Mouse (Mus musculus): ENCODE results near the gene Ppid. TPM values are rescaled to one million over a fixed set of nuclear protein-coding genes. Genes with fewer than 3 reads are reported as not detected.
A peak's percentile ranks its signal among the peaks of the same experiment; 100 is the strongest.

The Ppid gene
- 10 to 100 TPM; 41.1 to 42.5 TPM for total RNA-seq (2021)
- long read RNA-seq, experiment 1, transcript Ppid-201 (10 exons, 1,752 nt), result major isoform, 50 of 57 reads
- long read RNA-seq, experiment 1, partial matches to known transcripts, result 0 of 57 reads
- long read RNA-seq, experiment 1, other reads (novel, unspliced or antisense), result 4 of 57 reads
- long read RNA-seq, experiment 2, transcript Ppid-201 (10 exons, 1,752 nt), result major isoform, 34 of 47 reads
- long read RNA-seq, experiment 2, transcript Ppid-204 (9 exons, 3,777 nt), result minor isoform, 8 of 47 reads
- long read RNA-seq, experiment 2, partial matches to known transcripts, result 1 of 47 reads
- long read RNA-seq, experiment 2, other reads (novel, unspliced or antisense), result 4 of 47 reads

DNA sequence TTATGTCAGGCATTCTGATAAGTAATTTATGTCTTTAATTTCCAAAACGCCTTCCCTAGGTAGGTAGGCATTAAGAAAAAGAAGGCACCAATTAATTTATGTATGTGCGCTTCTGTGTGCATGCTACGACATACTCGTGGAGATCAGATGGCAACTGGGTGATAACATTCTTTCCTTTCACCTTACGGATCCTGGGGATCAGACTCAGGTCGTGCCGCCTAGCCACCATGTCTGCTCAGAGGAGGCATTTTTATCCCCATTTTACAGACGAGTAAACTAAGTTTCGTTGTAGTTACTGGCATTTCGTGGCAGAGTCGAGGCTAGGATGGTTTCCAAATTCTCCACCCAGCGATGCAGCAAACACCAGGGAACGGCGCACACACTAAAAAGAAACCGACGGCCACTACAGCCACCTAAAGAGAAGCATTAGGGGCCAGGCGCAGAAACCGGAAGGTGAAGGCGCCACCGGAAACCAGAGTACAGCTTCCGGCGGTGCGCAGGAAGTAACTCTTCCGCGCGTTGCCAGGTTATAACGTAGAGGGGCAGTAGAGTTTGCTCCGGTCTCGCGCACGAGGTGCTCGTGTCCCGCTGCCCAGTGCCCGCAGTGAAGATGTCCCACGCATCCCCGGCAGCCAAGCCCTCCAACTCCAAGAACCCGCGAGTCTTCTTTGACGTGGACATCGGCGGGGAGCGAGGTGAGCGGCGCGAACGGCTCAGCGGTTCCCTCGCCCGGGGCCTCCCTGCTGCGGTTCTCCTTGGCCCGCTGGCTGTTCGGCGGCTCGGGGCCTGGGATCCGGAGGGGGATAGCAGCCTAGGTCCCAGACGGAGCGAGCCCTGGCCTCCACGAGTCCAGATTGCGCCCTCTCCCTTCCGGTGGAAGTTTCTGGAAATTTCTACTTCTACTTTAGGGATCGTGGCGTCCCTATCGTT, at the start of gene Ppid:
TSS of gene Ppid (plus strand) at position 480 of the 930 bp plus-strand sequence.
- peak; percentile 37 to 80 for DNase-seq (ENCODE audit: low spot score in 2 of 2)

DNA sequence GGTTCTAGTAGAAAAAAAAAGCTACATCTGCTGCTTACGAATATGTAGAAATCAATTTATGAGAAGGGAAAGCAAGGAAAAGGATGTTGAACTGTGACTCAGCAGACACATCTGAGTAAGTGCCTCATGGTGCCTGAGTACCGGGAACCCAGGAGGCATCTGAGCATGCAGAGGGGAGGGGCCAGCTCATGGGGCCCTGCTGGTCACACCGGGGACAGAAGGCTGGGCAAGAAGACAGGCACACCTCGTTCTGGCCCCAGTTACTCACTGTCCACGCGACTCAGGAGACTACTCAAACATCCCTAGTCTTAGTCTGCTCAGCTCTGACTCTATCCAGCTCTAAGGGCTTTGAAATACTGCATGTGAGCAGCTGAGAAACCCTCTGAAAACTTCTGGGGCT, 48.6 kb upstream of the Ppid start:
- no peak for DNase-seq (ENCODE audit: low spot score in 2 of 2)

DNA sequence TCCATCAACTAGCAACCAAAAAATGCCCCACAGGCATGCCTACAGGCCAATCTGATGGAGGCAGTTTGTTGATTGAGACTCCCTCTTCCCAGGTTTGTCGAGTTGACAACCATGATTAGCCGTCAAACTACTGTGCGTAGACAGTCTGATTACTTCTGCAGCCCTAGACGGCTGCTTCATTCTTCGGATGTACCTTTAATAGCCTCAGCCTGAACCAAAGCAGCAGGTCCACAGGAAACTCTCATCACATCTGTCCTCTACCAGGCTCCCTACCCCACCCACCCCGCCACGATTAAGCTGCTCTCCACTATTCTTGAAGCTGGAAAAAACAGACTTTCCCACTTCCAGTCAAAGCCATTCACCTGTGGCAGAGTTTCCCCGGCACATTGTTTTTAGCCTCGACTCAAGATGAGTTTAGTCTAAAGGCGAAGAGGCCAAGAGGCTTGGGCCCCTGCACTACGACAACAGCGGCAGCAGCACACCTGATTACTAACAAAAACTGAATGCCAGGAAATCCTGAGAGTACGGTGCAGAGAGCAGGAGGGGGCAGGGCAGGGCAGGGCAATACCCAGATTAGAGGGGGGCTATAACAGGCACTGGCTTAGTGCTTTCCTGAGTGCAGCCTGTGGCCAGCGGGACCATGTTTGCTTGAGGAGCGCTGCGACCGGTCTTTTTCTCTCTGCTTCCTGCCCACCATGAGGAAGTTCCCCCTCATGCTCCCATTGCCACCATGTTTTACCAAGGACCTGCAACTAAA, 42.3 kb upstream of the Ppid start:
- no peak for DNase-seq (ENCODE audit: low spot score in 2 of 2)

DNA sequence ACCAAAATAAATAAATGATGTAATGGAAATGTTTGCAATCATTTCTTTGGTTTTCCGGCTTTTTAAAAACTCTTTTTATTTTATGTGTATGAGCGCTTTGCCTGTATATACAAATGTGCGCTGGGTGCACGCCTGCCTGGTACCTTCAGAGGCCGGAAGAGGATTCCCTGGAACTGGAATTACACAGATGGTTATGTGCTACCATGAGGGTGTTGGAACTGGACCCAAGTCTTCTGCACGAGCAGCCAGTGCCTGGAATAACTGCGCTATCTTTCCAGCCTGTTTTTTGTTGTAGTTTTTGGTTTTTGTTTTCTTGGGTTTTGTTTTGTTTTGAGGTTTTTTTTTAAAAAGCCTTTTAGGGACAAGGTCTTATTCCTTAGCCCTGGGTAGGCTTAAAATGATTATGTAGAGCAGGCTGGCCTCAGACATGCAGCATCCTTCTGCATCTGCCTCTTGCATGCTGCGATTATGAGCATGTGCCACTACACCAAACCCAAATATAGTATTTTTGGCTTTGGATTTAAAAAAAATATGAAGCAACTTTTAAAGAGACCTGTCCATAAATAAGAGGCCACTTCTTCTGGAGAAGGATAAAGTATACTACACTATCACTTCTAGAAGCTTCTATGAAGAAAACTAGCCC, 41.3 kb upstream of the Ppid start:
- no peak for DNase-seq (ENCODE audit: low spot score in 2 of 2)

DNA sequence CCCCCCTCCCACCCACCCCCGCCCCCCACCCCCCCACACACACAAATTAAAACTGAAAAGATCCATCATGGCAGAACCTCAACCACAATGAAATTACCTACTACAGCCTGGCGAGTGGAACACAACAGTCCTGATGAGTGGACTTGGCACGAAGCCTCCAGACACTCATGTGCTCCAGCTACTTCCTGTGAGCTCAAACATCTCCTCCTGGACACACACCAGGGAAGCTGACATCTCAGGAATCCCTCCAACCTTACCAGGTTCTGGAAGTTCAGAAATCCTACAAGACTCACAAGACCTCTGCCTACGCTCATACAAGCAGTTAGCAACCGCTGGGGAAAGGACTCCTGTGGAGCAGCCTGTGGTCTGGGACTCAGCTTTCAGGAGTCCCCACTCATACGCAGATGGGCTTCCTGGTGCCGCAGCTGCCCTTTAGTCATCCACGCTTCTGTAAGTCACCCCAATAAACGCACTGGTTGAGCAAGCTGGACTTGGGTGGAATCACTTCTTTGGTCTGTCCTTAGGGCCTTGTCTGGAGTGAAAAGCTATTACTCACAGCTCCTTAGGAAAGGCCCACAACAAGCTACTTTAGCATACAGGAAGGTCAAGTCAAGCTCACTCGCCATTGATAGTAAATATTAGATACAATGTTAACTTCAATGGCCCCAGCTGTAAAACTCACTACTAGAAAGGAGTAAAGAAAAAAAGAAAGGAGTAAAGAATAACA, 39.2 kb upstream of the Ppid start:
- no peak for DNase-seq (ENCODE audit: low spot score in 2 of 2)

DNA sequence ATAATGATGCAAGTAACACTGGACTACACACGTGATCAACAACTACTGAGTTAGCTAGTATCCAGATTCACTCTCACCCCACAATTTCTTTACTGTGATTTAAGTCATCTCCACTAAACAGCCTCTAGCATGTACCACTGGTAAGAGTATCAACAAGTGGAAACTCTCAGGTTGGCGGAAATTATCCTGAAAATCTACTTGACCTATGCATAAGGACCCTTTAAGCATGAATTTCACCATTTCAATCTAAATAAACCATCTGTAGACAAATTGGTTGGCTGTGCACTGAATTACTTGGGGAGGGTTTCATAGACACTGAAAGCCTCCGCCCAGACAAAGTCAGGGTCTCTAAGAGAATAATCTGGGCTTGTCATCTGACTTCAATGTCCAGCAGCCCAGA, 37.4 kb upstream of the Ppid start:
- no peak for DNase-seq (ENCODE audit: low spot score in 2 of 2)

DNA sequence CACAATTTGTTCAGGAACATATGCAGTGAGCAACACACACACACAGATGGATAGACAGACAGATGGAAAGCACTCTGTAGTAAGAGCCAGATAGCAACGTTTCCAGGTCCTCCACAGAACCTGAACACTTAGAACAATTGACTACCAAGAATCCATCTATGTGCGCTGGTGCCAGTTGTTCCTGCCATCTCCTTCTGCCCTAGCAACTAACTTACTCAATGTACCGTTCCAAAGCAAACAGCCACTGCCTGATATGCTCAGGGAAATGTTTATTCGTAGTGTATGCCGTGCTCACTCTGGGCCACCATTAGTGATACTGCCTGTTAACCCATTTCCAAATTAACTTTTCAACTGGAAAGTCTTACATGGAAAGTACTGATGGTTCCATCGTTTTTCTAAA, 36.1 kb upstream of the Ppid start:
- DNase-seq (ENCODE audit: low spot score in 2 of 2), result no peak

DNA sequence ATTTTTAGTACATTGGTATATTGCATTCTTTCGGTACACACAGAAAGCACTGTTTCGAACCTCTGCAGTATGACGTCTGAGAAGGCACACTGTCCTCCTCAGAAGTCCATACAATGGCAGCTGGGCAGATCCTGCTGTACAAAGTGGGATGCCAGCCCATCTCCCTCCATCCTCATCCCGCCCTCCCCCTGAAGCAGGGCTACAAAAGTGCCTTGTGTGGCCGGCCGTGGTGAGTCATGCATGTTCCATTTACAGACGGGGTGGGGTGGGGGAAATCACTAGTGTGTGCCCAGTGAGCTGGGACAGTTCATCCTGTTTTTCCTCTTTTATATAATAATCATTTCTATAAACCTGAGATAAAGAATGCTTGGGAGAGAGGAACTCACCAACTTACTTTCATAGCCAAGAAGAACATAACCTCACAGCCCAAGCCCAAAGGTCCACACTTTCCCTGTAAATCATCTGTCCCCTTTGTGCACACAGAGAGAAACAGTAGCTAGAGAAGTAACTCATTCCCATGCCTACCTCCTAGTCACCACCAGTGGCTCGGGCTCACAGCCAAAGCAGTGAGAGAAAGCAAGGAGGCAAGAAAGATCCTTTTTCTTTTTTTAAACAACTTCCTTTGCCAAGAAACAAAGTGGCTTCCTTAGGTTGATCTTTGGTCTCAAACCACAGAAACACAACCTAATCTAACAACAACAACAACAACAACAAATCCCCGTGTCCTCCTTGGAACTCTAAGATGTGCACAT, 31.9 kb upstream of the Ppid start:
- DNase-seq (ENCODE audit: low spot score in 2 of 2), result no peak

DNA sequence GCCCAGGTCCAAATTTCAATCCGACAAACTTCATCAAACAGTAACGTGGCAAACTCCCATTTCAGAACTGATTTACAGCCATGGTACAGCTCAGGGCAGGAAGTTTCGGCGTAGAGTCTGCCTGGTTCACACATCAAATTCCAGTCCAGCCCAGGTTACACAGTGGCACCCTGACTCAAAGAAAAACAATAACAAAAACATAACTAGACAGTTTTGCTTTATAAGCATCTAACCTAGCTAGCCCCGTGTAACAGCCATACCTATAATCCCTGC, 31.4 kb upstream of the Ppid start:
- no peak for DNase-seq (ENCODE audit: low spot score in 2 of 2)

DNA sequence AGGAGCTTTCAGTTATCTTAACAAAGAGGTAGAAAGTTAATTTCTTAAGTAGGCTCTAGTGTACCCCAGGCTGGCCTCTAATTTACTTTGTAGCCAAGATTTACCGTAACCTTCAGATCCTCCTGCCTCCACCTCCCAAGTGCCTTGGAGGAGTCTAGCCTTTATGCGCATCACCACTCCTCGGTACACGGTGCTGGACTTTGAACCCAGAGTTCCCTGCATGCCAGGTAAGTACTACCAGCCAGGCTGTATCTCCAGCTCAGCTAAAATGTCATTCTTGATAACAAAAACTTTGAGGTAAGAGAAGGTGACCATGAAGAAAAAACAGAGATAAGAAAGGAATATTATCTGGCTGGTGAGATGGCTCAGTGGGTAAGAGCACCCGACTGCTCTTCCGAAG, 30.6 kb upstream of the Ppid start:
- no peak for DNase-seq (ENCODE audit: low spot score in 2 of 2)

DNA sequence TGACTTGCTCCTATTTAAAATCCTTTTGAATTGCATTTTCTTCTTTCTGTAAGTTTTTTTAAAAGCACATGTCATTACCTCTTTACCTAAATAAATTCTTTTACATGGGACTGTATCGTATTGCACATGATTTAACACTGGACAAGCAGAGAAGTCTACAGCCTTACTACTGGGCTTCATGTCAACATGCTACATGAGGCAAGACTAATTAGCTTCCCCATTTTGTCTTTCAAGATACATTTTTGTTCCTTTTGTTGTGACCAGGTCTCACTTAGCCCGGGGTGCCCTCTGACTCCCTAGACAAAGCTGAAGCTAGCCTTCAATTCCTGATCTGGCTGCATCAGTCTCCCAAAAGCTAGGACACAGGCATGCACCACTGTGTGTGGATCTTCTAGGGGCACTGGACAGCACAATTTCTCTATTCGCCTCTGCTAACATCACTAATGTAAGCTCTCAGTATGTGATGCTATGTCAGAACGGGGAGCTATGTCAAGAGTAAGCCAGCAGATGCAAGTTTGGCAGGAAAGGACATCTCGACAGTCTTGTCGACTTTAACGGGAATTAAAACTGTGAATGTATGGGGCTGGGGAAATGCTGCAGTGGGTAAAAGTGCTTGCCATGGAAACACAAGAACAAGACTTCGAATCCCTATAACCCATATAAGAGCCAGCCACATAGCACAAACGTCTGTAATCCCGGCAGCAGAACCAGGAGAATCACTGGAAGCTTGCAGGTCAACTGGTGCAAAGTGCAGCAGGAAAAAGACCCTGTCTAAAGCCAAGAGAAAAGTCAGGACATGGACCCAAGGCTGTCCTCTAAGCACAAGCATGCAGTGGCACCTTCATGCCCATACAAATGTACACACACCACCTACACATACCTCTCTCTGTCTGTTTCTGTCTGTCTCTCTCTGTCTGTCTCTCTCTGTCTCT, 29.1 kb upstream of the Ppid start:
- DNase-seq (ENCODE audit: low spot score in 2 of 2), result no peak

DNA sequence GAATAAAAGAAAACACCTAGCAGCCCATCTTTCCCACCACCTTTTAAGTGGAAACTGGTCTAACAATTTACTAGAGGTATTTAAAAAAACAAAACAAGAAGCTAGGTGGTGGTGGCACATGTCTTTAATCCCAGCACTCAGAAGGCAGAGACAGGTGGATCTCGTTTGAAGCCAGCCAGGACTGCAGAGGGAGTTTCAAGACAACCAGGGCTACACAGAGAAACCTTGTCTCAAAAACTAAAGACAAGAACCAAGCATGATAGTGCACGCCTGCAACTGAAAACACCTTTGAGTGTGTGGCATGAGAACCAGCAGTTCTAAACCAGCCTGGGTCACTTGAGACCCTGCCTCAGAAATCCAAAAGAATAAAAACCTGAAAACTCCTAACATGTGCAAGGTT, 27.6 kb upstream of the Ppid start:
- no peak for DNase-seq (ENCODE audit: low spot score in 2 of 2)

DNA sequence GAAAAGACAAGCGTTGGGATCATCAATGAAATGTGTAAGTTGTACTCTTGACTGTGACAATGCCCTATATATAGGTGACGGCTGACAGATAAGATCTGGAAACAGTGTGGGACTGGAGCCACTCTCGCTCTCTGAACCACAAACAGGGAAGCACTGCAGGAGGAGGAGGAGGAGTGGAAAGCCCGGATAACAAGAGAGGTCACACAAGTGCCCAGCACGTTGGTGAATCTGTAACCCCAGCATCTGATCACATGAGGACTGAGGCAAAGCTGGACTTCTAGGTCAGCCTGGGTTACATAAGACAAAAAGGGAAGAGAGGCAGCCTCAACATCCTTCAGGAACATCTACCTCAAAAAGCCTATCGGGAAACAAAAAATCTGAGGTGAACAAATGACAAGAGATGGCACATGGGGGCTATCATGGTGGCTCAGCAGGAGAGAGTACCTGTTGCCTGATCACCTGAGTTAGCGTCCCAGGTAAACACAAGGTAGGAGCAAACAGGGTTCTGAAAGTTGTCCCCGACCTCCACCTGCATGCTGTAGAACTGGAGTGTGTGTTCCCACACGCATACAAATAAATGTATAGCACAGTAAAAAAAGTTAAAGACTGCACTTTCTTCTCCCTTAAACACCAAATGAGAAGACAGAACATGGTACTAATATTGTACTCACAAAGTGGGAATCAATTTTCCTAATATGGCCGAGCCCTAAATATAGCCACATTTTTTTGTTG, 26.1 kb upstream of the Ppid start:
- DNase-seq (ENCODE audit: low spot score in 2 of 2), result no peak

DNA sequence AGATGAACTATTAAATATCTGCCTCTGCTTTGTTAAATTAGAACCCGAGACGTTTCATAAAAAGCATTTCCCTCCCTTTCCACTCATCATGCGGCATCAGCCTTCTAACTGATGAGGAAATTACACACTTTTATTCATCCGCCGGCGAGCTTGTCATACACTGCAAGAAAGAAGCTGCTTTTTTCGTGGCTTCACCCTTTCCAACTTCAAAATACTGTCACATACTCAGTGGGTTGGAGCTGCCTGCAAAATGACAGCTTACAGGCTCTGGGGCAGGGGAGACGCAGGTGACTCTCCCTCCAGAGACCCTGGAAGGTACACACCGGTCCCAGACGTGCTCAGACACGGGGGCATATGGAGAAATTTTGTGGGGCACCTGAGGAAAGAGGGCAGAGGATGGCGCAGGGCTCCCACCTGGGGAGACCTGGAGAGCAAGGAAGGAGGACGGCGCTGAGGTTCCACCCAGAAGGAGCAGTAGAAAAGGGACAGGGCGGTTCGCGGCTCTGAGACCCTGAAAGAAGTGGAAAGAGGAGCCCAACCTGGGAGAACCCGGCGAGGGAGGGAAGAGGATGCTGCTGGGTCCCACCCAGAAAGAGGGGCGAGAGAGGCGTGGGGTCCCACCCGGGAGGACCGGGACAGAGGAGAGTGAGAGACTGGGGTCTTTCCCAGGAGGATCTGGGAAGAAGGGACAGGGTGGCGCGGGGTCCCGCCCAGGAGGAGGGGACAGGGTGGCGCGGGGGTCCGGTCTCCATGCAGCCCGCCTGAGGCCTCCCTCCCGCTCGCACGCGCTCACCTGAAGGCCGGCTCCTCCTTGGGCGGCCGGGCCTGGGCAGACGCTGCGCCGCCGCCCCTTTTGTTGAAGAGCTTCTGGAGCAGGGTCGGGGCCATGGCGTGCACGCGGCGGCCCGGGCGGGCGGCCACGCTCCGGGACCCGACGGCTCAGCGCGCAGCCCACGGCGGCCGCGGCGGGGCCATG, 24.1 kb upstream of the Ppid start:
- DNase-seq (ENCODE audit: low spot score in 2 of 2), result peak; percentile 30 to 40

DNA sequence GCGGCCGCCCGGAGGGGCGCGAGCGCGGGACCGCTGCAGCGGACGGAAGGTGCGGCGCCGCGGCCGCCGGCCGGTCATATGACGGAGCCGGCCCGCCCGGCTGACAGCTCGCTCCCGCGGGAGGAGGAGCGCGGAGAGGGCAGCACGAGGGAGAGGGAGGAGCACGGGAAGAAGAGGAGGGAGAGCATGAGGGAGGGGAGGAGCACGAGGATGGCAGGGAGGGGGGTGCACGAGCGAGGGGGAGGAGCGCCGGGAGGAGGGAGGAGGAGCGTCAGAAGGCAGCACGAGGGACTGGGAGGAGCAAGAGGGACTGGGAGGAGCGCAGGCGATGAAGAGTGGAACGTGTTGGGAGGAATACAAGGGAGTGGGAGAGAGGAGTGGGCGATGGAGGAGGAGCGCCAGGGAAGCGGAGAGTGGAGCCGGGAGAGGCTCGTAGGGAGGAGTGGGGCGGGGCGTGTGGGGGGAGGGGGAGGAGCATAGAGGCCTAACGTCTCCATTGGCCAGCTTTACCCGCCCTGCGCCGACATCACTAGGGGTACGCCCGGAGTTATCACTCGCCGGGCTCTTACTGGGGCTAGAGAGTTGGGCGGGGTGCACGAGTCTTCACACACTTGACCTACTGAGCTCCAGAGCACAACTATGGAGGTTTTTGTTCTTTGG, 23.3 kb upstream of the Ppid start, which contains the start of gene Fnip2:
TSS of gene Fnip2 (minus strand) at position 94 of the 660 bp plus-strand sequence.
- peak; percentile 67 to 85 for DNase-seq (ENCODE audit: low spot score in 2 of 2)

DNA sequence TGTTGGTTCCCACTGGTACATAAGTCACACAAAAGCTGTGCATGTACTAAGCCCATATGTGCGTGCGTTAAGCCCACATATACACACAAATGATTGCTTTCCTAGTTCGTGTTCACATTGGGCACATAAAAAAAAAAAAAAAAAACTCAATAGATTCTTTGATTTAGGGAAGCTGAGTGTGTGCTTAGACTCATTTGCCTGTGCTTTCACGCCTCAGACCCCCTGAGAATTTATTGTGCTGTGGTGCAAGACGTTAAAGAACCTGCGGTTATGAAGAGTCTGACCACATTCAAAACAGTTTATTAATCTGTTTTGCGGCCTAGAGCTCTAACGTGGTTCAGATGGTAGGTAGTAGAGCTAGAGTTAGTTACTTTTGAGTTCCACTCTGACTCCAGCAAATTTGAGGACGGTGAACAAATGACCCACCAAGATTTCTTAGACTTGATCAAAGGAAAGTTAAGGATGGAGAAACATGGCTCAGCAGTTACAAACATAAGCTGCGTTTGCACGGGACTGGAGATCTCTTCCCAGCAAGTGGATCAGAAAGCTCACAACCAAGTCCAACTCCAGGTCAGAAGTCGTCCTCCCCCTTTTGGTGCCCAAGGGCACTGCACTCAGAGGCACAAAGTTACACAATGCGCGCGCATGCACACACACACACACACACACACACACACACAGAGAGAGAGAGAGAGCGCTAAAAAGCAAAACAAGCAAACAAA, 22.4 kb upstream of the Ppid start:
- DNase-seq (ENCODE audit: low spot score in 2 of 2), result no peak

All from gastrocnemius, postnatal 4 days (tissue).